Mouse (Mus musculus) limb, embryonic 11.5 days (tissue): Measurements from ENCODE around the gene Elmo3. TPM values are rescaled to one million over a fixed set of nuclear protein-coding genes. Genes with fewer than 3 reads are reported as not detected.
"Not testable (repeated sequence)": the region's sequence is repeated elsewhere in the genome, so short reads cannot be mapped to it uniquely, and the experiment has no call there.

ENCODE experiments used
- ATAC-seq: fragments of 200-750 bp; cut with Nextera tagmentation; 2 replicates; pipeline ENCODE4 v1.8.0; 2017; ENCODE audit warnings: low read depth; ENCODE audit not compliant: insufficient number of reproducible peaks, low FRiP score, low TSS enrichment
- DNase-seq: peaks from one replicate; pipeline ENCODE4 v3.0.0-alpha.2; 2015; ENCODE audit warnings: low spot score
- H3K27ac ChIP-seq: fragments of 300-500 bp; sonication (generic); replicated peaks from 2 replicates; pipeline ENCODE4 v1.5.1; 2014; ENCODE audit warnings: low read depth, mild to moderate bottlenecking, low read length
- H3K27me3 ChIP-seq: fragments of 300-500 bp; sonication (generic); 2 replicates; pipeline ENCODE4 v1.6.1; 2014; ENCODE audit warnings: mild to moderate bottlenecking, low read length, mixed read lengths; ENCODE audit not compliant: control insufficient read depth, insufficient read depth
- H3K36me3 ChIP-seq: fragments of 300-500 bp; sonication (generic); 2 replicates; pipeline ENCODE4 v1.6.1; 2014; ENCODE audit warnings: mild to moderate bottlenecking, low read length, moderate library complexity, mixed read lengths; ENCODE audit not compliant: control insufficient read depth, insufficient read depth
- H3K4me1 ChIP-seq: fragments of 300-500 bp; sonication (generic); 2 replicates; pipeline ENCODE4 v1.6.1; 2014; ENCODE audit warnings: low read length, mixed read lengths; ENCODE audit not compliant: control insufficient read depth, insufficient read depth
- H3K4me2 ChIP-seq: fragments of 300-500 bp; sonication (generic); 2 replicates; pipeline ENCODE4 v1.6.1; 2014; ENCODE audit warnings: low read depth, mild to moderate bottlenecking, moderate library complexity; ENCODE audit not compliant: severe bottlenecking
- H3K4me3 ChIP-seq: fragments of 300-500 bp; sonication (generic); 2 replicates; pipeline ENCODE4 v1.5.1; 2014; ENCODE audit warnings: low read depth, low read length
- H3K9ac ChIP-seq: fragments of 300-500 bp; sonication (generic); 2 replicates; pipeline ENCODE4 v1.6.1; 2014; ENCODE audit warnings: mild to moderate bottlenecking, low read length
- H3K9me3 ChIP-seq: fragments of 300-500 bp; sonication (generic); 2 replicates; pipeline ENCODE4 v1.6.1; 2016; ENCODE audit warnings: low read length; ENCODE audit not compliant: control insufficient read depth
- WGBS: fragments of 180-500 bp; shearing (Covaris S2); extraction: QIAGEN DNeasy Blood & Tissue Kit; methylation state at CpG from one replicate; pipeline ENCODE4 v1.1.7; 2014; 5-methylcytosine and 5-hydroxymethylcytosine counted together
- polyA plus RNA-seq: library from polyadenylated mRNA; unstranded; fragments of >200 nt; fragmentation: Nextera tagmentation; extraction: Ambion mirVana; gene quantifications from 2 replicates; pipeline ENCODE4 v1.2.1, GENCODE M21; 2014

The Elmo3 gene
- polyA plus RNA-seq, 1 experiment from 2014 or later = 3.7 TPM

DNA sequence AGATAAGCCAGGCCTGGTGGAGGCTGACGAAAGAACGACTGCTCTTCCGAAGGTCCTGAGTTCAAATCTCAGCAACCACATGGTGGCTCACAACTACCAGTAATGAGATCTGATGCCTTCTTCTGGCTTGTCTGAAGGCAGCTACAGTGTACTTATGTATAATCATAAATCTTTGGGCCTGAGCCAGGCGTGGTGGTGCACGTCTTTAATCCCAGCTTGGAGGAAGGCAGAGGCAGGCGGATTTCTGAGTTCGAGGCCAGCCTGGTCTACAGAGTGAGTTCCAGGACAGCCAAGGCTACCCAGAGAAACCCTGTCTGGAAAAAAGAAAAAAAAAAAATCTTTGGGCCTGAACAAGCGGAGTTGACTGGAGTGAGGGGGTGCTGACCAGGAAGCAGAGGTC, 14.0 kb upstream of the Elmo3 start:
- not testable (repeated sequence) for H3K36me3 ChIP-seq, DNase-seq, H3K9me3 ChIP-seq, H3K27ac ChIP-seq, H3K4me1 ChIP-seq, H3K4me3 ChIP-seq, H3K9ac ChIP-seq, H3K4me2 ChIP-seq, ATAC-seq
- 93% methylated on average over 8 of the region's 8 CpGs for WGBS
- H3K27me3 ChIP-seq = peaks cover 14% of the 10 kb centered on the region

DNA sequence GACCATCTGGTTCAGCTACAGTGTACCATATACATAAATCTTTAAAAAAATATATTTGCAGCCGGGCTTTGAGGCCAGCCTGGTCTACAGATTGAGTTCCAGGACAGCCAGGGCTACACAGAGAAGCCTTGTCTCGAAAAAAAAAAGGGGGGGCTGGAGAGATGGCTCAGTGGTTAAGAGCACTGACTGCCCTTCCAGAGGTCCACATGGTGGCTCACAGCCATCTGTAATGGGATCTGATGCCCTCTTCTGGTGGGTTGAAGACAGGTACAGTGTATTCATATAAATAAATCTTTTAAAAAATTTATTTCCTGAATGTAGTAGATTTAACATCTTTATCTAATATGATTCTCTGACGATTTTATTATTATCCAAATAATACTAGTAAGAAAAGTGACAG, 13.6 kb upstream of the Elmo3 start:
- H3K36me3 ChIP-seq, H3K4me1 ChIP-seq, H3K9ac ChIP-seq, H3K4me3 ChIP-seq, H3K9me3 ChIP-seq, ATAC-seq, H3K27ac ChIP-seq, DNase-seq, H3K4me2 ChIP-seq: not testable (repeated sequence)
- peaks cover 14% of the 10 kb centered on the region for H3K27me3 ChIP-seq
- 67% methylated on average over 3 of the region's 3 CpGs for WGBS

DNA sequence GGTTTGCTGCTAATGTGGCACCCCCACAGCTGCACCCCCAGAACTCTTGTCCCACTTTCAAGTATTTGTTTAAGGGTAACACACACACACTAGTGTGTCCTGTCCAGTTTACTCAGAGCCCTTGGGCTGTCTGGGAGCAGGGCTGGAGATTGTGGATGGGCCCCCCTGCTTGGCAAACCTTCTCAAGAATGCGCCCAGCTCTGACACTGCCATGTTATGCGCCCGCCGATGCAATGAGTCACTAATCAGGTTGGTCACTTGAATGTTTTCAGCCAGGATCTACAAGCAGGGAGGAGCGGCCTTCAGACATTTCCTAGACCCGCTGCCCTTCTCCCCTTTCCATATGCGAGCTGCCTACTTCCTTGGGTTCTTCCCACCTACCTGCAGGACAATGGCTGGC, 12.9 kb upstream of the Elmo3 start:
- Histone ChIP-seq H3K4me1 (peaks cover 6% of the 10 kb centered on the region), H3K9me3 (no peaks in the 10 kb centered on the region), H3K9ac (no peak overlapping the region), H3K27me3 (peaks cover 14% of the 10 kb centered on the region), H3K4me3 (no peak overlapping the region), H3K27ac (no peak overlapping the region), H3K4me2 (no peak overlapping the region), H3K36me3 (no peaks in the 10 kb centered on the region)
- ATAC-seq (no peak), DNase-seq (no peak)
- WGBS = 77% methylated on average over 7 of the region's 7 CpGs

DNA sequence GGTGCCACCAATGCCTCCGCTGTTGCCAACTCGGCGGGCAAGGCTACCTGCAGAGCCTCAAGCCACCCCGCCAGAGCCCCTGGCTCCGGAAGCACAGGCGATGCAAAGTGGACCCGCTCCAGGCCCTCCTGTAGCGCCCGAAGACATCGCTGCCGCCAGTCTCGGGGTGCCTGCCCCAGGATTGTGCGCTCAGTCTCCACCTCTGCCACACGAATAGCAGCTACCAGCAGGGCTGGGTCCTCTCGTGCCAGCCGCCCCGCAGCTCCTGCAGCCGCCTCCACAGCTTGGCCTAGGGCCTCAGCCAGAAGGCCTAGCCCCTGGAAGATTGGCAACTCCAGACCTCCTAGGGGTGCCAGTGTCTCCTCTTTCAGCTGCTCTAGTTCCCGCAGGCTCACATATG, 12.0 kb upstream of the Elmo3 start:
- DNase-seq = no peak
- H3K4me2 ChIP-seq = no peak overlapping the region
- ATAC-seq = no peak
- H3K9ac ChIP-seq = no peak overlapping the region
- 60% methylated on average over 19 of the region's 19 CpGs for WGBS
- H3K27me3 ChIP-seq = peaks cover 14% of the 10 kb centered on the region
- H3K27ac ChIP-seq = no peak overlapping the region
- H3K4me3 ChIP-seq = no peak overlapping the region
- no peaks in the 10 kb centered on the region for H3K36me3 ChIP-seq
- no peaks in the 10 kb centered on the region for H3K9me3 ChIP-seq
- H3K4me1 ChIP-seq = peaks cover 9% of the 10 kb centered on the region

DNA sequence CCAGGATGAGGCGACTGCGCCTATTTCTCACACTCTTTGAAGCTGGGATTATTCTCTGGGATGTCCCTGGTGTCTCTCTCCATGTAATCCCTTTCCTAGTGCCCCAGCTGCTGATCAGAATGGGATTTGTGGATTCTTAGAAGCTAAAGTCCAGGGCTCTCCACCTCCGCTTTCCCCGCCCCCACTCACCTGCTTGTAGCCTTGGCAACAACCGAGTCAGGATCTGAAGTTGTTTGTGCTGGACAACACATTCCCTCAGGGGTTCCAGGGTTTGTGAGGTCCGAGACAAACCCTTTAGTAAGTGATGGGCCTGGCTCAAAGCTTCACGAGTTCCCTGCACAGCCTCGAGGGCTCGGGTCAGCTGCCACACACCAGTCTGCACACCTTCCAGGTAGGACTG, 10.6 kb upstream of the Elmo3 start:
- Histone ChIP-seq H3K27ac (no peak overlapping the region), H3K9me3 (no peaks in the 10 kb centered on the region), H3K9ac (no peak overlapping the region), H3K36me3 (peaks cover under 1% of the 10 kb centered on the region; the same call in 1 of the 2 replicates), H3K4me3 (no peak overlapping the region), H3K4me2 (no peak overlapping the region), H3K4me1 (peaks cover 13% of the 10 kb centered on the region), H3K27me3 (peaks cover 13% of the 10 kb centered on the region)
- DNase-seq (no peak), ATAC-seq (no peak)
- 72% methylated on average over 9 of the region's 9 CpGs for WGBS

DNA sequence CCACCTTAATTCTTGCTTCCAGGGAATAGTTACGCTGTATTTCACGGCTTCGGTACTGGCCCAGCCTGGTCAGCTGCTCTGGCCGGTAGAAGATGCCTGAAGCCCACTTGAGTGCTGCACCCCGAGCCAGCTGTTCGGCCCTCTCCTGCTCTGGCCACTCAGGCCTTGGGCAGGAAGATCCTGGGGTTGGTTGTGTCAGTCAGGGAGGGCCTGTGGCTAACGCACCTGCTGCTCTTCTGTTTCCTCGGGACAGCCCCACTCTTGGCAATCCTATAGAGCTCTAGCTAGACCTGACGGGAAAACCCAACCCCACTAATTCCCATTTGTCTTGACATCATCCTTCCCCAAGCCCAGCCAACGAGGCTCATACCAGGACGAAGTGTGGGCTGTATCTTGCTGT, 10.1 kb upstream of the Elmo3 start:
- no peaks in the 10 kb centered on the region for H3K9me3 ChIP-seq
- H3K27me3 ChIP-seq = peaks cover 8% of the 10 kb centered on the region
- no peak overlapping the region for H3K9ac ChIP-seq
- no peak for ATAC-seq
- 66% methylated on average over 11 of the region's 11 CpGs for WGBS
- no peak overlapping the region; the same call in 1 of the 2 replicates for H3K4me2 ChIP-seq
- H3K27ac ChIP-seq = no peak overlapping the region
- no peak overlapping the region for H3K4me3 ChIP-seq
- H3K36me3 ChIP-seq = peaks cover 4% of the 10 kb centered on the region; the same call in 1 of the 2 replicates
- peaks cover 10% of the 10 kb centered on the region for H3K4me1 ChIP-seq
- no peak for DNase-seq

DNA sequence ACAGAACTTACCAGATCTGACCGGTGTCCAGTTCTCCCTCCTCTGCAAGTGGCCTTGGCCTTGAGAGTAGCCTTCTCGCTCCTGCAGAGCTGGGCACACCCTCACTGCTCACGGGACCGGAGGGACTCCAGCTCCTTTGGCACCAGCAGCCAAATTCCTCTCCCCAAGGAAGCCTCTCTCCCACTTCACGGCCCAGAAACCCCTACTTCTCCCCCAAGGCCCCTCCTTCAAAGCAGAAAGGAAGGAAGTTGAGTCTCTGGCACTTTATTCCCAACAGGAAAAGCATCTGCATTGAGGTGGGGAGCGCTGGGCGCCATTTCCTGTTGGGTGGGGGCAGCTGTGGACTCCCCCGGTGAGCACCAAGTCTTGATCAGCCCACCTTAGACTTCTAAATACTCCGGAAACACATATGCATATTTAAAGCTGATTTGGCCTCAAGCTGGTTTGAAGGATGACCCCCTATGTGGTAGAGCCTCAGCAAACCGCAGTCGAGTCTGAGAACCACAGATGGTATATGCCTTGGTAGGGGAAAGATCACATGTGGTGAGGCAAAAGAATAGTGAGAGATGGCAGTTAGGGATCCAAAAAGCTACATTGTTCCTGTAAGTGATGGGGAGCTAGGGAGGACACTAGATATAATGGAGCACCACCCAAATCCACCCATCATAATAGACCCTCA, 9.4 kb upstream of the Elmo3 start, which contains the start of gene Exoc3l:
Gene Exoc3l (minus strand): TSS at position 207 of the 679 bp plus-strand sequence.
- Histone ChIP-seq H3K27me3 (peaks cover 2% of the 10 kb centered on the region; the same call in 1 of the 2 replicates), H3K9ac (no peak within 1 kb of the TSS), H3K4me3 (peak within 1 kb of the TSS; percentile 99; the same call in 1 of the 2 replicates)

DNA sequence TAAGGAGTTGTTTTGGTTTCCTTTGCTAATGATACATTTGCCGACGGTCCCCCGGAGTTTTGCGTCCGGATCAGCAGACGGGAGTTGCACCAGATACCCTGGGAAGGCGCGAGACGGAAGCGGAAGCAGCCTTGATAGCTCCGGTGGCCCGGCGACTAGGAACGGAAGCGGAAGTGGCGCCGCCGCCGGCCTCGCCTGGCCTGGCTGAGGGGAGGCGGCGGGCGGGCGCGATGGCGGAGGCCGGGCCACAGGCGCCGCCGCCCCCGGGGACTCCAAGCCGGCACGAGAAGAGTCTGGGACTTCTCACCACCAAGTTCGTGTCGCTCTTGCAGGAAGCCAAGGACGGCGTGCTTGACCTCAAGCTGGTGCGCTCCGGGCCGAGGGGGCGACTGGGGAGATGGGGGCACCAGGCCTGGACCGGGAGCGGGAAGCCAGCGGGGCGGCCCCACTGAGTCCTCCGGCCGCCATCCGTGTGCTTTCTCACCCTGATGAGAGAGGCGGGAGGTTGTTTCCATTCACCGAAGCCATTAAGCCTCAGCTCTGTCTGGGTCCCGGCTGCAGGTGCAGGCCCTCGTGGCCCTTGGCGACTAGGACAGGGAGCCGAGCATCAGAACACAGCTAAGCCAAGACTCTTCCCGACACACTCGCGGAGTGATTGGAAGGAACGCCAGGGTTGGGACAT, 7.7 kb upstream of the Elmo3 start, which contains the start of gene E2f4:
Gene E2f4 (plus strand): TSS at position 153 of the 682 bp plus-strand sequence.
- peak within 1 kb of the TSS; percentile 99 for H3K4me3 ChIP-seq
- H3K9ac ChIP-seq = peak within 1 kb of the TSS; percentile 84
- H3K27me3 ChIP-seq = peaks cover 2% of the 10 kb centered on the region; the same call in 1 of the 2 replicates
- H3K9me3 ChIP-seq = no peaks in the 10 kb centered on the region
- peaks cover 19% of the 10 kb centered on the region; the same call in 1 of the 2 replicates for H3K36me3 ChIP-seq
- peak within 1 kb of the TSS; percentile 91 for H3K4me2 ChIP-seq
- DNase-seq (peak; percentile 95), ATAC-seq (peak; percentile 77)
- peak within 1 kb of the TSS; percentile 52; the same call in 1 of the 2 replicates for H3K27ac ChIP-seq
- WGBS = 0% methylated on average over 58 of the region's 58 CpGs
- H3K4me1 ChIP-seq = peaks cover 10% of the 10 kb centered on the region

More for the DNA sequence above, 9.4 kb upstream of the Elmo3 start, which contains the start of gene Exoc3l:
- Histone ChIP-seq H3K4me2 (peak within 1 kb of the TSS; percentile 91), H3K27ac (no peak within 1 kb of the TSS), H3K9me3 (no peaks in the 10 kb centered on the region), H3K36me3 (peaks cover 10% of the 10 kb centered on the region; the same call in 1 of the 2 replicates), H3K4me1 (peaks cover 10% of the 10 kb centered on the region)
- ATAC-seq (no peak), DNase-seq (no peak)
- 65% methylated on average over 11 of the region's 11 CpGs for WGBS
